Mouse (Mus musculus) frontal cortex, adult 2 months (tissue): ENCODE results near the gene Dnah11. TPM values are rescaled to one million over a fixed set of nuclear protein-coding genes. Genes with fewer than 3 reads are reported as not detected.
"Not testable (repeated sequence)": the region's sequence is repeated elsewhere in the genome, so short reads cannot be mapped to it uniquely, and the experiment has no call there.

Experiments
- DNase-seq, 2 experiments: peaks; one replicate each; pipeline ENCODE4 v3.0.0; 2022; ENCODE audit warnings: low spot score in 1 of 2; ENCODE audit errors: extremely low spot score in 1 of 2
- polyA plus RNA-seq: library from polyadenylated mRNA; depleted of rRNA; stranded (reverse); fragments of >200 nt; gene quantifications from 2 replicates; pipeline ENCODE4 v1.2.3, GENCODE M21; 2012

The Dnah11 gene
- polyA plus RNA-seq, 1 experiment = 7.2 TPM

DNA sequence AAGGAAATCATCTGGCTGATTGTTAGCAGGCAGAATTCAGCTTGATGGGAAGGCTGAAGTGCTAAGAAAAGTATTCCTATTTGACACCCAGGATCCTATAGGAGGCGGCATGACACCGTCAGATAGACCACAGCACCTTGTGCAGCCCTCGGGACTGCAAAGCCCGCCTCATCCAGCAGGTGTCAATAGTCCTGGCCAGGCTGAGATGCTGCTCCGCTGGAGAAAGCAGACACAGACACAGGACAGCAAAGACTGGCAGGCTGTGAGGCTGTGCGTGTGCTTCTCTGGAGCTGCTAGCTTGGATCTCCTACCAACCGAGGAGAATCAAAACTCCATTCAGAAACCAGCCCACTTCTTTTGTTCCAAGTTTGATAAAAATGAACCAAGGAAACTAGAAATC is 205.3 kb downstream of the Dnah11 start:
- DNase-seq = peak in 1 of 2 experiments; percentile 67

- DNase-seq = peak in 1 of 2 experiments; percentile 10
Measured at GRCm38 (mm10) chr12:117989018-117989828, 209.6 kb downstream of the Dnah11 start.

GRCm38 (mm10) chr12:117980315-117980714 is 218.5 kb downstream of the Dnah11 start:
- no peak for DNase-seq

DNA sequence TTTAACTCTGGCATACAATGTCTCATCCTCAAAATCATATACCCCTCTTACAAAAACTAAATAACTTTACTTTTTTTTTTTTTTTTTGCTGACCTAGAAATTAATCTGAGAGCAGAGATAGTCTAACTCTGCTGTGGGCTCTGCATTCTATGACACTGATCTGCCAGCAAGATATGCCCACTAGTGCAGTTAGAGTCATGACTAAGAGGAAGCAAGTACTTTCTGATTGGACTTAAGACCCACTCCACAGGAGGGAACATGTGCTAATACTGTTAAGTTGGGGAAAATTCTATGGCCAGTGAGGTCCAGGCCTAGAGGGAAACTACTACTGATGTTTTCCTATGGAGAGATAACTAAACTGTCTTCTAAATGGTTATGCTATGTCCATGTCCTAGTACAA is 225.1 kb downstream of the Dnah11 start:
- no peak for DNase-seq

- no peak for DNase-seq
Measured at GRCm38 (mm10) chr12:117962698-117963097, 236.1 kb downstream of the Dnah11 start.

GRCm38 (mm10) chr12:117959213-117959612 is 239.6 kb downstream of the Dnah11 start:
- DNase-seq = no peak

- DNase-seq = no peak
Measured at GRCm38 (mm10) chr12:117946823-117947704, 251.8 kb downstream of the Dnah11 start.

DNA sequence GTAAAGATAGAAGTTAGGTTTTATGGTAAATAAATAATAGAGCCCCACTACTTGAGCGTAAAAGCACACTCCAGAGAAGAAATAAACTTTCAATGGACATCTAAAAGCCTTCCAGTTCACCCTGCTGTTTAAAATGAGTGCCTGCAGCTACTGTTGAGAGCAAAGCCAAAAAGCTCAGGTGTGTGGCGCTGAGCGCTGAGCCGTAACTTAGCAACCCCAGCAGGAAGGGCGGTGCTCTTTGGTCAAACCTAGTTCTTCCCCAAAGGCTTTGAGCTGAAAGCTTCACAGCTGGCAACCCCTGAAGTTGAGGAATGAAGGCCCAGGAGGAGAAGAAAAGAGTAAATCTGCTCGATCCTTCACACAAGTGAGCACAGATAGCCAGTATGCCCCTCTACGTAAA is 256.9 kb downstream of the Dnah11 start:
- no peak for DNase-seq

- no peak for DNase-seq
Measured at GRCm38 (mm10) chr12:117938214-117938613, 260.6 kb downstream of the Dnah11 start.

GRCm38 (mm10) chr12:117932026-117932425 is 266.8 kb downstream of the Dnah11 start:
- no peak for DNase-seq

- no peak for DNase-seq
Measured at GRCm38 (mm10) chr12:117929768-117930167, 269.1 kb downstream of the Dnah11 start.

DNA sequence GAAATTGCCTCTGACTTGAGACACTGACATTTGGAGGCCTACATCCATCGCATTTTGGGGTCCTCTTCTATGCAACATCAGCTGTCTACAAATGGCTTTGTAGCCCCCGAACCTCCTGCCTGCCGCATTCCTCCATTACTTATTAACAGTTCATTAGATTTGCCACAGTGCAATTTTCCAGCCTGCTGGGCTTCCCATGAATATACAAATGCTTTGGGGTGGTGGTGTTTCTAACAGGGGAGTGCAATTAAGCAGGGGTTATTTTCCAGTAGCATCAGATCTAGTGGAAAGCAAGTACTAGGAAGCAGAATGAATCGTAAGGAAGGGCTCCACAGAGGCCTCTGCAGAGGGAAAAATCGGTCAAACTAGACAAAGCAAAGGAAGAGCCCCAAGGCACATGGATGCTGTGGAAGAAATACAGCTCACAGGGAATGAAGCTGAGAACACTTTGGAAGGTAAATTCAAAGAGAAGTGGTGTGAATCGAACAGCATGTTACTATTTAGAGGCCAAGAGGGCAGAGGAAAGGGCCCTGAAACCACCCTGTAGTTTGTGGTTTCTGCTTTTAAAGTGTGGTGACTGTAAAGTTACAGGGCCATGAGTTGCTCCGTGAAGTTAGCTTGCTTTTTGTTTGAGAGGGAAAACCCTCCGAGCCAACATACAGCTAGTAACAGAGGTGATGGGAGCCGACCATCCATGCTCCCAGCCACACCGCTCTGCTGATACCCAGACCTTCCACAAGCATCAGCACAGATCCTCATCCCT is 282.8 kb downstream of the Dnah11 start:
- no peak for DNase-seq

DNA sequence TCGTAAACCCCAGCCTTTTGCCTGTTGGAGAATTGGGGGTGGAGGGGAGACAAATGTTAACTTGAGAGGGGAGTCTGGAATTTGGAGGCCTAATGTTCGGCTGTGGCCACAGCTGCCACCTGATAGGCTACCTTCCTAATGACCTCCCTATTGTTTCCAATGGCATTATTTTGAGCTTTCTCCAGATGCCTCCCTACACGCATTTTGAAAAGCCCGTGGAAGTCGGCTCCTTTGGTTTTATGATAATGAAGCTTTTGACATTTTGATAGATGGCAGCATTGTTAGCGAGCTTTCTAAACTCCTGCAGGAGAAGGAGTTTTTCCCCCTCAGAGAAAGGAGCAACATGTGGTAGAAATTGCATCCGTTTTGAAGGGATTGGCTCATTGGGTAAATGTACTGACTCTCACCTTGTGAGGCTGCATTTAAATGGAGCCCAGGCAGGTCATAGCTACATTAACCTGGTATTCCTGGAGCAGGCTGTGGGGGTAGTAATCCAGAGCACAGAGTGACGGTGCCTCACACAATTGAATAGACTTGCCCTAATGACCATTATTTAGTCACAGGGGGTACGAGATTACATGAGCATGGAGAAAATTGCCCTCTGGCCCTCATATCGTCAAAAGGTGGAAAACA is 284.1 kb downstream of the Dnah11 start:
- no peak for DNase-seq

GRCm38 (mm10) chr12:117911396-117911795 is 287.4 kb downstream of the Dnah11 start:
- no peak for DNase-seq

- DNase-seq = not testable (repeated sequence)
Measured at GRCm38 (mm10) chr12:117905232-117905840, 293.5 kb downstream of the Dnah11 start.

GRCm38 (mm10) chr12:117903671-117904070 is 295.2 kb downstream of the Dnah11 start:
- DNase-seq = peak; percentile 1 to 36

DNA sequence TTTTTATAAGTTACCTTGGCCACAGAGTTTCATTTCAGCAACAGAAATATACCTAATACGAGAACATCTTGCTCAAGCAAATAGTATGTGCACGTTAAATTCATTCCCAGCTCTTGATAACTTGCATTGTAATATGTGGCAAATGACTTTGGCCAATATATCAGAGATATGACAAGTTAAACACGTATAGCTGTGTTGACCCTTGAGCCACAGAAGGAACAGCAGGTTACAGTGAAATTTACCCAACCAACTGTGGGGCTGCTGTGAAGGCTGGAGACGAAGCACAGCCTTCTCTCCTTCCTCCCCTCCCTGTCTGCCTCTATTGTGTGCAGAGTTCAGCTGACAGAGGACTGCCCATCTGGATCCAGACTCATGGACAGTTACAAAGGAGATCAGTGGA is 297.5 kb downstream of the Dnah11 start:
- DNase-seq = not testable (repeated sequence)

- DNase-seq = not testable (repeated sequence)
Measured at GRCm38 (mm10) chr12:117900798-117901197, 298.0 kb downstream of the Dnah11 start.

GRCm38 (mm10) chr12:117887422-117887821 is 311.4 kb downstream of the Dnah11 start:
- DNase-seq = no peak

DNA sequence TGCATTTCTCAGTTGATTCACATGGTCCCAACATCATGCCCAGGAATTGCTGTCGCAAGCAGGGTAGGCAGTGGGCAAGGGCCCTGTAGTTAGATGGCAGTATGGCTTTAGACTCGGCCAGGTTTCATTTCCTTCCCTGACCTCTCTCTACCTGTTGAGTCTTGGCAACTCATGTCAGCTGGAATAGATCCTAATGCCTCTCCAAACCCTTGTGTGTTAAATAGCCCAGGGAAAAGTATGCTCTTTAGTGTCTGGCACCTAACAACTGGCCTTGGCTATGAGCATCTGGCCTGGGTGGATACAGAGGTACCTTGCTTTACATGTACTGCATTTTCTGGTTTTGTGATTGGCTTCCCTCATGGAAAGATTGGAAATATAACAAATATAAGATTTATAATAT is 314.2 kb downstream of the Dnah11 start:
- no peak for DNase-seq
